Mouse (Mus musculus) forebrain, embryonic 16.5 days (tissue): ENCODE measurements at regions not wholly inside any gene's neighbourhood (a gene's known extent, or its start where the extent isn't known, plus 50 kb on each side); places are given as distances from the start of the nearest gene placed in this dataset.

Source experiments
- ATAC-seq: fragments of 200-750 bp; cut with Nextera tagmentation; 2 replicates; pipeline ENCODE4 v1.8.0; 2017; ENCODE audit warnings: mild to moderate bottlenecking, moderate library complexity
- H3K27ac ChIP-seq: fragments of 300-500 bp; sonication (generic); 2 replicates; pipeline ENCODE4 v1.5.1; 2014; ENCODE audit warnings: low read length, control low read depth
- H3K27me3 ChIP-seq: fragments of 300-500 bp; sonication (generic); replicated peaks from 2 replicates; pipeline ENCODE4 v1.6.1; 2014; ENCODE audit warnings: low read length; ENCODE audit not compliant: control insufficient read depth, insufficient read depth
- H3K36me3 ChIP-seq: fragments of 300-500 bp; sonication (generic); 2 replicates; pipeline ENCODE4 v1.6.1; 2014; ENCODE audit not compliant: control insufficient read depth, insufficient read depth
- H3K4me1 ChIP-seq: fragments of 300-500 bp; sonication (generic); replicated peaks from 2 replicates; pipeline ENCODE4 v1.6.1; 2014; ENCODE audit warnings: low read length; ENCODE audit not compliant: control insufficient read depth, insufficient read depth
- H3K4me2 ChIP-seq: fragments of 300-500 bp; sonication (generic); 2 replicates; pipeline ENCODE4 v1.6.1; 2014; ENCODE audit warnings: mild to moderate bottlenecking, low read length, control low read depth
- H3K4me3 ChIP-seq: fragments of 300-500 bp; sonication (generic); replicated peaks from 2 replicates; pipeline ENCODE4 v1.5.1; 2014; ENCODE audit warnings: mild to moderate bottlenecking, low read length, control low read depth
- H3K9ac ChIP-seq: fragments of 300-500 bp; sonication (generic); replicated peaks from 2 replicates; pipeline ENCODE4 v1.6.1; 2014; ENCODE audit warnings: low read depth, low read length, control low read depth
- H3K9me3 ChIP-seq: fragments of 300-500 bp; sonication (generic); 2 replicates; pipeline ENCODE4 v1.6.1; 2016; ENCODE audit warnings: low read length; ENCODE audit not compliant: control insufficient read depth
- WGBS: fragments of 180-500 bp; shearing (Covaris S2); extraction: QIAGEN DNeasy Blood & Tissue Kit; methylation state at CpG from one replicate; pipeline ENCODE4 v1.1.7; 2014; 5-methylcytosine and 5-hydroxymethylcytosine counted together

DNA sequence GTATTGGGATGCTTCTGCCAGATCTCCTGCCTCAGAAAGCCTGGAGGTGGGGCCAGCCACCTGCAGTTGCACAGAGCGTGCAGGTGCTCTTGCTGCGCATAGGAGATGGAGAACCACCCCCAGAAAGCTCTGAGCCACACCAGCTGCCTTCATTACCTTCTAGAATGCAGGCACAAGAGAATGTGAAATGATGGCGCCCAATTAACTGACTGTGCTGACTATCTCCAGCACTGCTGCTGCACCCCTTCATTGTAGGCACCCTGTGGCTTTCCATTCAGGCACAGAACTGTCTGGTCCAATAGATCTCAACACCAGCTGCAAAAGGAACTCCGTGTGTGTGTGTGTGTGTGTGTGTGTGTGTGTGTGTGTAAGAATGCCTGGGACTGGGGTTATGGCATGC lies 138.6 kb downstream of the H2al1j start:
- Histone ChIP-seq H3K4me1 (no peaks in the 10 kb centered on the region), H3K4me2 (no peak overlapping the region), H3K27ac (no peak overlapping the region), H3K9me3 (no peaks in the 10 kb centered on the region), H3K27me3 (no peaks in the 10 kb centered on the region), H3K9ac (no peak overlapping the region), H3K4me3 (no peak overlapping the region), H3K36me3 (no peaks in the 10 kb centered on the region)
- 42% methylated on average over 4 of the region's 4 CpGs for WGBS
- no peak for ATAC-seq

DNA sequence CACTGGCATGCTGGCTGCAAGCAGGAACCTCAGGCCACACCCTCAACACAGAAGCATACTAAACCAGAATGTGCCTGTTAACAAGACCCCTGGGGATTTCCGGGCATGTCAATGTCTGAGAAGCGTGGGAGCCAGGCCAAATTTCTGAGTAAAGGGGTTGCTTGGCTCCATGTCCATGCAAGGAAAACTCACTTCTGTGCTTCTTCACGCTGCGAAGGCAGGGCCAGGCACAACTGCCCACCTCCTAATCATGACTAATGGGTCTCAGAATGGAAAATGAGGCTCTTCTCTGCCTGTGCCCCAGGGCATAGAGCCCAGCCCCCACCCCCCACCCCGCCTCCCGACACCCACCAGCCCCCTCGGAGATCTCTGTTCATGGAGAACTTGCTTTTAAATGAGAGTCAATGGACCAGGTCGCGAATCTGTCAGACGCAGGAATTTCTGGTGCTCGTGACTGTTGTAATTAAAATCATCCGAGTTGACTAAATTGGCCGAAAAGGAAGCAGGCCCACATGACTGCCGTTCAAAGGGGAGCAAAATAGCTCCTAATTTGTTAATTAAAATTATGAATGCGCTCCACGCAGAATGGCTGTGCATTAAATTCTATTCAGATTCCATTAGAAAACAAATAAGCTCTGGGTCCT lies 152.2 kb downstream of the H2al1j start:
- H3K9me3 ChIP-seq: 0 out of 2 replicates have a peak, but pooled peaks cover 2% of the 10 kb centered on the region
- 18% methylated on average over 16 of the region's 16 CpGs for WGBS
- H3K4me3 ChIP-seq: no peak overlapping the region
- no peak overlapping the region for H3K4me2 ChIP-seq
- no peaks in the 10 kb centered on the region for H3K36me3 ChIP-seq
- no peak overlapping the region for H3K9ac ChIP-seq
- H3K4me1 ChIP-seq: peaks cover 14% of the 10 kb centered on the region
- ATAC-seq: peak; percentile 26; the same call in 1 of the 2 replicates
- no peaks in the 10 kb centered on the region; the same call in 1 of the 2 replicates for H3K27me3 ChIP-seq
- no peak overlapping the region for H3K27ac ChIP-seq

DNA sequence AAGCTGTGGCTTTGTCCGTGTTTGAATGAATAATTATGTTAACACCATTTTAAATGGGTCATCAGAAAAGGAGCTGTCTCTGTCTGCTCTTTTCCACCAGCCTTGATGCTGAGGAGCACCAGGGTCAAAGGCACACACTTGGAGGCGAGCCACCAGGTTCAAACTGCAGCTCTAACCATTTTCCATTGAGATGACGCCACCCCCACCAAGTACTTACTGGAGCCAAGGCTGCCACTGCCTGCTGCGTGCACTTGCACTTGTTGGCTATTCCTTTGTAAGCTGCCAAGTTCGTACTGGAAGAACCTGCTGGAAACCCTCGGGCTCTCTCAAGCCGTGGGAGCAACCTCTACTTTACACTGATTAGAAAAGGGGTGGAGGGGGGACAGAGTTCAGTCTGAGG lies 154.5 kb downstream of the H2al1j start:
- H3K4me2 ChIP-seq: no peak overlapping the region
- H3K27me3 ChIP-seq: no peaks in the 10 kb centered on the region; the same call in 1 of the 2 replicates
- no peak overlapping the region for H3K9ac ChIP-seq
- no peak overlapping the region for H3K4me3 ChIP-seq
- peaks cover 19% of the 10 kb centered on the region for H3K4me1 ChIP-seq
- 0 out of 2 replicates have a peak, but pooled peaks cover 2% of the 10 kb centered on the region for H3K9me3 ChIP-seq
- no peak overlapping the region for H3K27ac ChIP-seq
- H3K36me3 ChIP-seq: no peaks in the 10 kb centered on the region
- WGBS: 30% methylated on average over 7 of the region's 7 CpGs
- peak; percentile 69 for ATAC-seq

DNA sequence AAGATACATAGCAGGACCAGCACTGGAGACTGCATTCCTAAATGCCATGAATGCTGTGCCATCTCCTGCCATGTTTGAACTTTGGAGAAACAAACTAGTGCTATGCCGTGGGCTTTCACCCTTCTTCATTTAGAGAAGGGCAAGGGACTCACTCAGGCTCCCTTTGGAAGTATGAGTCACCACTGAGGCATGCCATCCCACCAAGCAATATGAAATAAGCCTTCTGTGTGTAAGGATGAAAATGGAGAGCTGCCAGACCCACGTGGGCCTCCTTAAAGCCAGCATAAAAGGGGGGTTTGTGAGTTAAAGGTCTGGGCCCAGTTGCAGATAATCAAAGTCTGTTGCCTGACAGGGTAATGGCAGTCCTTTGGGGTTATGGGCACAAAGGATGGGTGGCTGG lies 159.0 kb downstream of the H2al1j start:
- H3K4me2 ChIP-seq: no peak overlapping the region
- H3K4me1 ChIP-seq: peaks cover 26% of the 10 kb centered on the region
- no peaks in the 10 kb centered on the region; the same call in 1 of the 2 replicates for H3K27me3 ChIP-seq
- no peaks in the 10 kb centered on the region for H3K9me3 ChIP-seq
- peak; percentile 14; the same call in 1 of the 2 replicates for ATAC-seq
- WGBS: 15% methylated on average over 2 of the region's 2 CpGs
- no peaks in the 10 kb centered on the region for H3K36me3 ChIP-seq
- H3K27ac ChIP-seq: no peak overlapping the region; the same call in 1 of the 2 replicates
- no peak overlapping the region for H3K4me3 ChIP-seq
- no peak overlapping the region for H3K9ac ChIP-seq

DNA sequence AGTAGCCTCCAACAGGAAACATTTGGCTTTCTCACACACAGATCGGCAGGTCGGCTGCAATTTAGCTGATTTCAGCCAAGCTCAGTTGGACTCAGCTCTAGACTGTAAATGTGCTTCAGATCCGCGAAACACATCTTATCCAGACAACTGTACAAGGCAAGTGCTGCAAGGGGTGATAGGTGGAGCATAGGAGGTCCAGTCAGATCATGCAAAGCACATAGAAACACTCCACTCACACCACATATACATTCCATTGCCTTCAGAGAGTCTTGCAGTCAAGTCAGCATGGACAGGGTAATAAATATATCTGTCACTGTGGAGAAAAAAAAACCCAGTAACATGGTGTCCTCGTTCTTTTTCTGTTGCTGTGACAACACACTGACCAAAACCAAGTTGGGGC lies 160.3 kb downstream of the H2al1j start:
- Histone ChIP-seq H3K9me3 (no peaks in the 10 kb centered on the region), H3K4me3 (no peak overlapping the region), H3K4me2 (no peak overlapping the region), H3K27ac (no peak overlapping the region), H3K4me1 (peaks cover 32% of the 10 kb centered on the region), H3K9ac (no peak overlapping the region), H3K27me3 (no peaks in the 10 kb centered on the region; the same call in 1 of the 2 replicates), H3K36me3 (no peaks in the 10 kb centered on the region)
- WGBS: 47% methylated on average over 5 of the region's 5 CpGs
- no peak for ATAC-seq

DNA sequence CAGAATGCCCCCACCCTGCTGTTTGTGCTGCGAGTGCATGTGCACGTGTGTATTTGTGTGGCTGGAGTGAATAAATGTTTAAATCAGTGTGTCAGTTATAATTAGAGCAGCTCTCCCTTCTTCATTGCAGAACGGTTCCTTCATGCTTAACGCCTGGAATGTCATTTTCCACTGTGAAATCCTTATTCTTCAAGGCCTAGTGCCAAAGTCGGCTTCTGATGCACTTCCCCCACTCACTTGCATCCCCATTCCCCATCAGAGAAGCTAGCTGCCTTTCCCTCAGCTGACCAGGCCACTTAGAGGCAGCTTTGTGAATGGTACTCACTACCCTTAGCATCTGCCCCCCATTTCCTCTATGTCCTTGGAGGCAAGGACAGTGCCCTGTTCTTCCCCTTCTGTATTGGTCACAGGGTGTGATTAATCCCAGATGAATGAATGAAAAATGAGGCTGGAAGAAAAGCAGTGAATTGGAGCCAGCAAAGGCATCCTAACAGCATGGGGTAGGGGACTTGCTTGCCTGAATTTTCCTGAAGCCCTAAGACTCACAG lies 162.6 kb downstream of the H2al1j start:
- Histone ChIP-seq H3K36me3 (no peaks in the 10 kb centered on the region), H3K9me3 (no peaks in the 10 kb centered on the region), H3K4me2 (no peak overlapping the region), H3K4me1 (peaks cover 46% of the 10 kb centered on the region), H3K9ac (no peak overlapping the region), H3K27me3 (no peaks in the 10 kb centered on the region), H3K27ac (peak overlapping the region; percentile 50), H3K4me3 (no peak overlapping the region)
- WGBS: 21% methylated on average over 5 of the region's 5 CpGs
- ATAC-seq: no peak

DNA sequence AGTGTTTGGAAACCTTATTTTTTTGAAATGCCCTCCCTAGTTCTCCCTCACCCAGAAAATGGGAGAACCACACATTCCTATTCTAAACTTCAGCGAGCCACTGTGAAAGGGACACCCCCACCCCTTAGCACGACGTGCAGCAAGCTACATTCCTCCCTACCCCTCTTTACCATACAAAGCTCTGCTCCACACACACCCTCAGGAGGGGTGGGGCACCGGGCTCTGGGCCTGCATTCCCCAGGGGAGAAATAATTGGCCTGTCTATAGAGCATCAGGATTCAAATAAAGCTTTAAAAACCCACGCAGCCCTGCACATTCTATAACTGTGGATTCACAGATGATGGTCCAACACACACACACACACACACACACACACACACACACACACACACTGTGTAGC lies 163.6 kb downstream of the H2al1j start:
- H3K9me3 ChIP-seq: no peaks in the 10 kb centered on the region
- 12% methylated on average over 5 of the region's 5 CpGs for WGBS
- peak overlapping the region; percentile 50 for H3K27ac ChIP-seq
- ATAC-seq: no peak
- no peak overlapping the region for H3K4me3 ChIP-seq
- H3K36me3 ChIP-seq: no peaks in the 10 kb centered on the region
- no peaks in the 10 kb centered on the region for H3K27me3 ChIP-seq
- no peak overlapping the region for H3K9ac ChIP-seq
- no peak overlapping the region for H3K4me2 ChIP-seq
- H3K4me1 ChIP-seq: peaks cover 46% of the 10 kb centered on the region

DNA sequence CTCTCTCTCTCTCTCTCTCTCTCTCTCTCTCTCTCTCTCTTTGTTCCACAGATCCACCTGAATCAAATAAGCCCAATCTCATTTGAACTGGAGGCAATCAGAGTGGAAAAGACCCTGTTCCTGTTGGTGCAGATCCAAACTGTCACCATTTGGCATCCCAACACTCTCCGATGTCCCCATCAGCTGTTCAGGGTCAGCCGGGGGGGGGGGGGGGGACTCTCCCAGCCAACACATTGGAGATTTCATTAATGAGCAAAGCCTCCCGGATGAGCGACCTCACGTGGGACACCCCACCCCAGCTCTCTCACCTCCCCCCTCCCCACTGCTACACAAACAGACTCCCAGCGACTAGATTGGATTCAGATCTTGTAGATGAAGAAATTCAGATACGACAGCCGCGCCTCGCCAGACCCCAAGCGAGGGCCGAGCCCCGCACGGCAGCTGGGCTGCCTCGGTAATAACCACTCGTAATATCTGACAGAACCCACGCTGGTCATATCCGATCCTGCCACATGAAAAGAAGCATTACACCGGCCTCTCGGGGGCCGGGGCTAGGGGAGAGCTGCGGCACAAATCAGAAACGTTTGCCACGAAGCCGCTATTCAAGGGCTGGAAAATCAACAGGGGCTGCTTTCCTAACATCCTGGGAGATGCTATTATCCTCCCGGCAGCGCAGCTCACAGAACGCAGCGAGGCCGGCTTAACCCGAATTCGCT lies 164.2 kb downstream of the H2al1j start:
- Histone ChIP-seq H3K27ac (peak overlapping the region; percentile 84), H3K9me3 (no peaks in the 10 kb centered on the region), H3K27me3 (no peaks in the 10 kb centered on the region), H3K9ac (peak overlapping the region; percentile 35), H3K4me1 (peaks cover 43% of the 10 kb centered on the region), H3K36me3 (no peaks in the 10 kb centered on the region), H3K4me2 (peak overlapping the region; percentile 38), H3K4me3 (no peak overlapping the region)
- ATAC-seq: no peak
- 24% methylated on average over 31 of the region's 32 CpGs for WGBS

DNA sequence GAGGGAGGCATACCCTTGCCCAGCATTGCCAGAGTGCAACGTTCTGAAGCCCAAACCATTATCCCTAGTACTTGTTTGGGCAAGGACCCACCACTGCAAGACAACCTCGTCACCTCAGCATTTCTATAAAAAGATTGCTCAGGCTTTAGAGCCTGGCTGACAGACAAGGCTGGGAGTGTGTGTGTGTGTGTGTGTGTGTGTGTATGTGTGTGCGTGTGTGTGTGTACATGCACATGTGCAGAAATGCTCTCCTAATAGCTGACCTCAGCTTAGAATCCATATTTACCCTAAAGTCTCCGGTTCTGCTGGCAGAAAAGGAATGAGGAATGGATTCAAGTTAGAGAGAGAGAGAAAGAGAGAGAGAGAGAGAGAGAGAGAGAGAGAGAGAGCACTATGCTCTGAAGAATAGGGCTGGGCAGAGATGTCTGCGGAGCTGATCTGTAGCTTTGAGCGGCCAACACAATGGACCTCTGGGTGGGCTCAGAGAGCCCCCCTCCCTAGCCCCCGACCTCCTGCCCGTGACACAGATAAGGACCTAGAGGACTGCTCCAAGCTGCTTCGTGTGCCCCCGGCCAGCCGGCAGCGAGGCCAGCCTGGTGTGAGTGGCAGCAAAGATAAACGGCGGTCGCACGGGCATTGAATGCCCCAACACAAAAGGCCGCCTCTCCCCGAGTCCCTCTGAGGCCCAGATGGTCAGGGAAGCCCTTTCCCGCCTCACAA lies 166.1 kb downstream of the H2al1j start:
- H3K4me2 ChIP-seq: peak overlapping the region; percentile 51
- peak; percentile 63 for ATAC-seq
- H3K9ac ChIP-seq: peak overlapping the region; percentile 59
- H3K9me3 ChIP-seq: no peaks in the 10 kb centered on the region
- 35% methylated on average over 17 of the region's 19 CpGs for WGBS
- no peaks in the 10 kb centered on the region for H3K27me3 ChIP-seq
- peaks cover 41% of the 10 kb centered on the region for H3K4me1 ChIP-seq
- peak overlapping the region; percentile 20 for H3K4me3 ChIP-seq
- no peaks in the 10 kb centered on the region for H3K36me3 ChIP-seq
- H3K27ac ChIP-seq: peak overlapping the region; percentile 98
